Mouse (Mus musculus) ES-E14 (cell line): ENCODE data around the gene Fam83e. TPM values are rescaled to one million over a fixed set of nuclear protein-coding genes. Genes with fewer than 3 reads are reported as not detected.

Source experiments
- DNase-seq: peaks from one replicate; pipeline ENCODE4 v3.0.0-alpha.2; 2013; ENCODE audit warnings: low read depth, low spot score
- H3K27ac ChIP-seq: 2 replicates; pipeline ENCODE4 v1.5.1; 2012; ENCODE audit warnings: low read depth, mild to moderate bottlenecking, low read length, moderate library complexity, mixed read lengths; ENCODE audit not compliant: poor library complexity, insufficient read depth, severe bottlenecking
- H3K36me3 ChIP-seq: 2 replicates; pipeline ENCODE4 v1.6.1; 2012; ENCODE audit warnings: mild to moderate bottlenecking, low read length, moderate library complexity, mixed read lengths; ENCODE audit not compliant: control insufficient read depth, poor library complexity, insufficient read depth, severe bottlenecking
- H3K4me1 ChIP-seq, 2 experiments: fragments of 150-350 bp in 1 of 2; sonication (generic) in 1 of 2; 2 replicates each; pipeline ENCODE4 v1.6.1; 2012; ENCODE audit warnings: low read length in 2 of 2, mild to moderate bottlenecking in 1 of 2, mixed read lengths in 1 of 2; ENCODE audit not compliant: control insufficient read depth in 2 of 2, insufficient read depth in 2 of 2, poor library complexity in 1 of 2
- H3K4me3 ChIP-seq, 2 experiments: fragments of 150-350 bp in 1 of 2; sonication (generic) in 1 of 2; 2 replicates each; pipeline ENCODE4 v1.5.1; 2012; ENCODE audit warnings: low read length in 2 of 2, low read depth in 1 of 2, mild to moderate bottlenecking in 1 of 2, mixed read lengths in 1 of 2; ENCODE audit not compliant: insufficient read depth in 1 of 2, poor library complexity in 1 of 2, severe bottlenecking in 1 of 2
- H3K9ac ChIP-seq: 2 replicates; pipeline ENCODE4 v1.6.1; 2012; ENCODE audit warnings: low read depth, mild to moderate bottlenecking, low read length, mixed read lengths; ENCODE audit not compliant: poor library complexity, insufficient read depth, severe bottlenecking
- H3K9me3 ChIP-seq: fragments of 150-350 bp; sonication (generic); 2 replicates; pipeline ENCODE4 v1.6.1; 2012; ENCODE audit warnings: low read depth, mild to moderate bottlenecking, low read length; ENCODE audit not compliant: control insufficient read depth, insufficient read depth
- CHD2 ChIP-seq: IDR thresholded peaks from 2 replicates; pipeline ENCODE4 v1.6.1; 2014; ENCODE audit warnings: mild to moderate bottlenecking, low read depth, low read length, inconsistent platforms
- HCFC1 ChIP-seq: IDR thresholded peaks from 2 replicates; pipeline ENCODE4 v1.6.1; 2012; ENCODE audit warnings: low read length, inconsistent platforms, borderline replicate concordance; ENCODE audit not compliant: insufficient read depth
- MAFK ChIP-seq: IDR thresholded peaks from 2 replicates; pipeline ENCODE4 v1.6.1; 2014; ENCODE audit warnings: mild to moderate bottlenecking, low read depth, low read length, inconsistent platforms; ENCODE audit not compliant: insufficient read depth
- ZC3H11A ChIP-seq: IDR thresholded peaks from 2 replicates; pipeline ENCODE4 v1.6.1; 2012; ENCODE audit warnings: low read depth, mild to moderate bottlenecking, inconsistent platforms, low read length, borderline replicate concordance
- ZNF384 ChIP-seq: IDR thresholded peaks from 2 replicates; pipeline ENCODE4 v1.6.1; 2012; ENCODE audit warnings: low read depth, low read length, inconsistent platforms
- in situ Hi-C, 2 experiments: fragments of 600-800 bp; cut with MboI; formaldehyde crosslinking; loops; one replicate each; pipeline ENCODE4 v1.15.1; 2025; ENCODE audit warnings: low sequenced_read_pairs in 2 of 2, inconsistent platforms in 1 of 2; ENCODE audit not compliant: unreplicated experiment in 2 of 2
- total RNA-seq: library from RNA; depleted of rRNA; stranded (reverse); fragments of 300-350 nt; gene quantifications from 2 replicates; pipeline ENCODE4 v1.2.3, GENCODE M21; 2012

Gene Fam83e
- total RNA-seq, 1 experiment, result 6.1 TPM

GRCm38 (mm10) chr7:45723301-45723700 is 2.3 kb downstream of the Fam83e start:
- in situ Hi-C loops, result no loop called here
- no peak overlapping the region for H3K4me3 ChIP-seq

GRCm38 (mm10) chr7:45723781-45724180 is 2.8 kb downstream of the Fam83e start:
- TF ChIP-seq CHD2 (no peak), ZC3H11A (no peak), ZNF384 (no peak), HCFC1 (no peak), MAFK (no peak)
- Histone ChIP-seq H3K27ac (no peak overlapping the region), H3K4me1 (peaks cover 0 to 8% of the 10 kb centered on the region in 2 experiments; a peak in 1 of 4 replicates), H3K9ac (no peak overlapping the region), H3K36me3 (peaks cover 60% of the 10 kb centered on the region), H3K4me3 (no peak overlapping the region), H3K9me3 (no peaks in the 10 kb centered on the region)
- in situ Hi-C loops, result no loop called here
- no peak for DNase-seq

More at GRCm38 (mm10) chr7:45723301-45723700, 2.3 kb downstream of the Fam83e start:
- DNase-seq, result no peak
- peaks cover 0 to 8% of the 10 kb centered on the region in 2 experiments; a peak in 1 of 4 replicates for H3K4me1 ChIP-seq
- H3K9me3 ChIP-seq, result no peaks in the 10 kb centered on the region
- no peak overlapping the region for H3K27ac ChIP-seq
- H3K9ac ChIP-seq, result no peak overlapping the region
- no peak for TF ChIP-seq CHD2
- H3K36me3 ChIP-seq, result peaks cover 63% of the 10 kb centered on the region

- Histone ChIP-seq H3K9me3 (no peaks in the 10 kb centered on the region), H3K36me3 (peaks cover 48% of the 10 kb centered on the region), H3K4me3 (no peak overlapping the region), H3K4me1 (peaks cover 0 to 11% of the 10 kb centered on the region in 2 experiments; a peak in 1 of 4 replicates), H3K9ac (no peak overlapping the region), H3K27ac (no peak overlapping the region)
- no peak for DNase-seq
- TF ChIP-seq CHD2 (no peak), HCFC1 (no peak), ZNF384 (no peak), MAFK (no peak), ZC3H11A (no peak)
- in situ Hi-C loops, result loop anchor here in 1 of 2 experiments (25.0 kb wide), 1 partner anchor 212 kb away; no protein-coding TSS in a partner anchor
Measured at GRCm38 (mm10) chr7:45725151-45725550, 4.1 kb downstream of the Fam83e start.

GRCm38 (mm10) chr7:45725713-45726112 is 4.7 kb downstream of the Fam83e start, which contains the start of gene Spaca4:
Spaca4 (minus strand) TSS chr7:45725813.
- peaks cover 43% of the 10 kb centered on the region for H3K36me3 ChIP-seq
- H3K4me3 ChIP-seq, result no peak within 1 kb of the TSS
- H3K9me3 ChIP-seq, result no peaks in the 10 kb centered on the region
- DNase-seq, result no peak
- H3K27ac ChIP-seq, result no peak within 1 kb of the TSS
- no peak within 1 kb of the TSS for H3K9ac ChIP-seq
- TF ChIP-seq ZC3H11A (no peak), CHD2 (no peak), MAFK (no peak), HCFC1 (no peak), ZNF384 (no peak)
- peaks cover 1 to 16% of the 10 kb centered on the region in 2 experiments; a peak in 1 of 4 replicates for H3K4me1 ChIP-seq
- in situ Hi-C loops, result loop anchor here in 1 of 2 experiments (25.0 kb wide), 1 partner anchor 212 kb away; no protein-coding TSS in a partner anchor

- Histone ChIP-seq H3K4me1 (peaks cover 2 to 17% of the 10 kb centered on the region in 2 experiments; a peak in 1 of 4 replicates), H3K9ac (no peak overlapping the region), H3K9me3 (no peaks in the 10 kb centered on the region), H3K27ac (no peak overlapping the region), H3K36me3 (peaks cover 36% of the 10 kb centered on the region), H3K4me3 (no peak overlapping the region)
- no peak for TF ChIP-seq ZC3H11A
- no peak for TF ChIP-seq MAFK
- DNase-seq, result no peak
- in situ Hi-C loops, result loop anchor here in 1 of 2 experiments (25.0 kb wide), 1 partner anchor 211 kb away; no protein-coding TSS in a partner anchor
Measured at GRCm38 (mm10) chr7:45726419-45726818, 5.4 kb downstream of the Fam83e start.
